Mouse (Mus musculus): ENCODE measurements at regions not wholly inside any gene's neighbourhood (a gene's known extent, or its start where the extent isn't known, plus 50 kb on each side); places are given as distances from the start of the nearest gene placed in this dataset.
A peak's percentile ranks its signal among the peaks of the same experiment; 100 is the strongest.
"Not testable (repeated sequence)": the region's sequence is repeated elsewhere in the genome, so short reads cannot be mapped to it uniquely, and the experiment has no call there.

DNA sequence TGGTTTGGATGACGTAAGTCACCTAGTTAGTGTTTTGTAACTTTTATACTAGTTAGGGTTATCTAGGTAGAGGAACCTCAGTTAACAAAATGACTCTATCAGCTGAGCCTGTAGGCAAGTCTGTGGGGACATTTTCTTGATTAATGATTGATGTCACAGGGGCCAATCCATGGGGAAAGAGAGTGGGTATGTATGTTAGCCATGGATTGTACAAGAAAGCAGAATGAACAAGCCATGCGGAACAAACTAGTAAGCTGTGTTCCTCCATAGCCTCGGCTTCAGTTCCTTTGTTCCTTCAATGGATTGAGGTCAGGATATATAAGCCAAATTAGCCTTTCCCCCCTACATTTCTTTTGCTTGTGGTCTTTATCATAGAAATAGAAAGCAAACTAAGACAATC lies 498.7 kb upstream of the Fam241a start:
- Histone ChIP-seq H3K4me1 (ENCODE audit: control insufficient read depth, insufficient read depth, low read length) (no peaks in the 10 kb centered on the region), H3K27ac (ENCODE audit: control insufficient read depth, insufficient read depth, low read depth, low read length, poor library complexity) (no peak overlapping the region), H3K4me3 (replicated peaks; ENCODE audit: control insufficient read depth, low read depth, low read length) (no peak overlapping the region)
- 83% methylated on average over 3 of the region's 3 CpGs for WGBS
- TF ChIP-seq CTCF (IDR thresholded peaks at IDR 0.05; ENCODE audit: control insufficient read depth, insufficient read depth, low read length) = no peak
- no peak for TF ChIP-seq POLR2A (IDR thresholded peaks at IDR 0.05; ENCODE audit: borderline replicate concordance, control insufficient read depth, low read depth, low read length)

DNA sequence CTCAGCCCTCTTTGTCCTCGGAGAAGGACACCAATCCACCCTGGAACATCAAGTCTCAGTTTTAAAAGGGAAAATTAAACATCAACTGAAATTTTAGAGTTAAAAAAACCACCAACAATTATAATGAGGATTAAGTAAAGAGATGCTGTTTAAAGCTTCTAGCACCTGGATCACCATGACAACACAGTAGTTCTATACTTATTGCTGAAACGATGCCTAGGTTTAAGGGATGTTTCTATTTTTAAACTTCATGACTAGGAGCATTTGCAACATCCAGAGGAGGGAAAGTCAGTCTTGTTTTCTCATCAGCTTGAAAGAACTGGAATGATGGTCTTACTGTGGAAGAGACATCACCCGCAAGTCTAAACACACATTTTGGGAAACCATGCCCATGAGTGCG lies 484.5 kb upstream of the Fam241a start:
- TF ChIP-seq CTCF (IDR thresholded peaks at IDR 0.05; ENCODE audit: control insufficient read depth, insufficient read depth, low read length) = no peak
- no peak for TF ChIP-seq POLR2A (IDR thresholded peaks at IDR 0.05; ENCODE audit: borderline replicate concordance, control insufficient read depth, low read depth, low read length)
- H3K27ac ChIP-seq (ENCODE audit: control insufficient read depth, insufficient read depth, low read depth, low read length, poor library complexity) = no peak overlapping the region
- WGBS = 82% methylated on average over 4 of the region's 4 CpGs
- no peak overlapping the region for H3K4me3 ChIP-seq (replicated peaks; ENCODE audit: control insufficient read depth, low read depth, low read length)
- H3K4me1 ChIP-seq (ENCODE audit: control insufficient read depth, insufficient read depth, low read length) = no peaks in the 10 kb centered on the region

- H3K4me1 ChIP-seq (ENCODE audit: control insufficient read depth, insufficient read depth, low read length) = no peaks in the 10 kb centered on the region
- TF ChIP-seq POLR2A (IDR thresholded peaks at IDR 0.05; ENCODE audit: borderline replicate concordance, control insufficient read depth, low read depth, low read length) (no peak), CTCF (IDR thresholded peaks at IDR 0.05; ENCODE audit: control insufficient read depth, insufficient read depth, low read length) (no peak)
- no peak overlapping the region for H3K4me3 ChIP-seq (replicated peaks; ENCODE audit: control insufficient read depth, low read depth, low read length)
- WGBS = 69% methylated on average over 5 of the region's 5 CpGs
- H3K27ac ChIP-seq (ENCODE audit: control insufficient read depth, insufficient read depth, low read depth, low read length, poor library complexity) = no peak overlapping the region
Observed at GRCm38 (mm10) chr3:128369521-128370127, 473.5 kb upstream of the Fam241a start.

GRCm38 (mm10) chr3:128362310-128362709 lies 466.2 kb upstream of the Fam241a start:
- WGBS = 70% methylated on average over 2 of the region's 2 CpGs
- TF ChIP-seq CTCF (IDR thresholded peaks at IDR 0.05; ENCODE audit: control insufficient read depth, insufficient read depth, low read length) = no peak
- no peak for TF ChIP-seq POLR2A (IDR thresholded peaks at IDR 0.05; ENCODE audit: borderline replicate concordance, control insufficient read depth, low read depth, low read length)
- no peak overlapping the region for H3K4me3 ChIP-seq (replicated peaks; ENCODE audit: control insufficient read depth, low read depth, low read length)
- no peaks in the 10 kb centered on the region for H3K4me1 ChIP-seq (ENCODE audit: control insufficient read depth, insufficient read depth, low read length)
- H3K27ac ChIP-seq (ENCODE audit: control insufficient read depth, insufficient read depth, low read depth, low read length, poor library complexity) = no peak overlapping the region

DNA sequence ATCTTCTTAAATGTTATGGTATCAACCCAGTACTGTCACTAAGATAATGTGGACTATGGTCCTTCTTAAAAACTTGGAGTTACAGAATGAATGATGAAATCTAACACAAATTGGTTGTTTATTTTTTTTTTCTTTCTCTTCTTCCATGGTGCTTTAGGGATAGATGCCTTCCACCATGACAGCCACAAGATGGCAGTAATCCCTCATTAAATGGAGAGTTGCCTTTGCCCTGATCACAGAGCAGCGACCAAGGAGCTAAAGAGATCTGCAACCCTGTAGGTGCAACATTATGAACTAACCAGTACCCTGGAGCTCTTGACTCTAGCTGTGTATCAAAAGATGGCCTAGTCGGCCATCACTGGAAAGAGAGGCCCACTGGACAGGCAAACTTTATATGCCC lies 453.0 kb upstream of the Fam241a start:
- H3K4me1 ChIP-seq (ENCODE audit: control insufficient read depth, insufficient read depth, low read length); H3K4me3 ChIP-seq (replicated peaks; ENCODE audit: control insufficient read depth, low read depth, low read length); H3K27ac ChIP-seq (ENCODE audit: control insufficient read depth, insufficient read depth, low read depth, low read length, poor library complexity): not testable (repeated sequence)
- 19% methylated on average over 2 of the region's 2 CpGs for WGBS

GRCm38 (mm10) chr3:128347782-128348574 lies 451.9 kb upstream of the Fam241a start:
- H3K4me3 ChIP-seq (replicated peaks; ENCODE audit: control insufficient read depth, low read depth, low read length) = no peak overlapping the region
- 60% methylated on average over 8 of the region's 8 CpGs for WGBS
- TF ChIP-seq POLR2A (IDR thresholded peaks at IDR 0.05; ENCODE audit: borderline replicate concordance, control insufficient read depth, low read depth, low read length) (no peak), CTCF (IDR thresholded peaks at IDR 0.05; ENCODE audit: control insufficient read depth, insufficient read depth, low read length) (no peak)
- no peak overlapping the region for H3K27ac ChIP-seq (ENCODE audit: control insufficient read depth, insufficient read depth, low read depth, low read length, poor library complexity)
- no peaks in the 10 kb centered on the region for H3K4me1 ChIP-seq (ENCODE audit: control insufficient read depth, insufficient read depth, low read length)

GRCm38 (mm10) chr3:128337508-128337907 lies 441.4 kb upstream of the Fam241a start:
- no peak overlapping the region for H3K27ac ChIP-seq (ENCODE audit: control insufficient read depth, insufficient read depth, low read depth, low read length, poor library complexity)
- H3K4me3 ChIP-seq (replicated peaks; ENCODE audit: control insufficient read depth, low read depth, low read length) = no peak overlapping the region
- H3K4me1 ChIP-seq (ENCODE audit: control insufficient read depth, insufficient read depth, low read length) = no peaks in the 10 kb centered on the region
- no peak for TF ChIP-seq CTCF (IDR thresholded peaks at IDR 0.05; ENCODE audit: control insufficient read depth, insufficient read depth, low read length)
- no peak for TF ChIP-seq POLR2A (IDR thresholded peaks at IDR 0.05; ENCODE audit: borderline replicate concordance, control insufficient read depth, low read depth, low read length)
- WGBS = 57% methylated on average over 2 of the region's 2 CpGs

- Histone ChIP-seq H3K27ac (ENCODE audit: control insufficient read depth, insufficient read depth, low read depth, low read length, poor library complexity) (no peak overlapping the region), H3K4me1 (ENCODE audit: control insufficient read depth, insufficient read depth, low read length) (no peaks in the 10 kb centered on the region), H3K4me3 (replicated peaks; ENCODE audit: control insufficient read depth, low read depth, low read length) (no peak overlapping the region)
- 19% methylated on average over 5 of the region's 5 CpGs for WGBS
- TF ChIP-seq POLR2A (IDR thresholded peaks at IDR 0.05; ENCODE audit: borderline replicate concordance, control insufficient read depth, low read depth, low read length) = no peak
- TF ChIP-seq CTCF (IDR thresholded peaks at IDR 0.05; ENCODE audit: control insufficient read depth, insufficient read depth, low read length) = peak; percentile 38; the same call in 1 of the 2 replicates
Observed at GRCm38 (mm10) chr3:128337031-128337430, 440.9 kb upstream of the Fam241a start.
